Mouse (Mus musculus): ENCODE data around the gene Mphosph9. TPM values are rescaled to one million over a fixed set of nuclear protein-coding genes. Genes with fewer than 3 reads are reported as not detected.

Gene Mphosph9
- polyA plus RNA-seq, 1 experiment = 21.7 TPM

- TF ChIP-seq CTCF (IDR thresholded peaks at IDR 0.05; ENCODE audit: low read depth, low read length) (no peak), POLR2A (IDR thresholded peaks at IDR 0.05; ENCODE audit: insufficient read depth, low read length) (no peak), EP300 (IDR thresholded peaks at IDR 0.05; ENCODE audit: insufficient read depth, low read depth, low read length) (no peak)
- peaks cover 4% of the 10 kb centered on the region for H3K4me1 ChIP-seq (ENCODE audit: control insufficient read depth, insufficient read depth, low read length)
- H3K27ac ChIP-seq (ENCODE audit: insufficient read depth, low read length) = no peak overlapping the region
- no peaks in the 10 kb centered on the region for H3K36me3 ChIP-seq (ENCODE audit: control insufficient read depth, insufficient read depth, low read length, poor library complexity, severe bottlenecking)
- peaks cover 3% of the 10 kb centered on the region; the same call in 1 of the 2 replicates for H3K27me3 ChIP-seq (ENCODE audit: control insufficient read depth, insufficient read depth, low read length, poor library complexity, severe bottlenecking)
- no peak overlapping the region for H3K4me3 ChIP-seq (ENCODE audit: low read depth, low read length)
- no peaks in the 10 kb centered on the region for H3K9me3 ChIP-seq (replicated peaks; ENCODE audit: control insufficient read depth, insufficient read depth, low read length, poor library complexity, severe bottlenecking)
- H3K9ac ChIP-seq (ENCODE audit: low read depth, poor library complexity, severe bottlenecking) = no peak overlapping the region
These were observed 82.9 kb downstream of the Mphosph9 start for GRCm38 (mm10) chr5:124244885-124245284.

GRCm38 (mm10) chr5:124244449-124244848 lies 83.3 kb downstream of the Mphosph9 start:
- TF ChIP-seq EP300 (IDR thresholded peaks at IDR 0.05; ENCODE audit: insufficient read depth, low read depth, low read length) (no peak), POLR2A (IDR thresholded peaks at IDR 0.05; ENCODE audit: insufficient read depth, low read length) (no peak), CTCF (IDR thresholded peaks at IDR 0.05; ENCODE audit: low read depth, low read length) (no peak)
- Histone ChIP-seq H3K4me1 (ENCODE audit: control insufficient read depth, insufficient read depth, low read length) (peaks cover 4% of the 10 kb centered on the region), H3K36me3 (ENCODE audit: control insufficient read depth, insufficient read depth, low read length, poor library complexity, severe bottlenecking) (no peaks in the 10 kb centered on the region), H3K9ac (ENCODE audit: low read depth, poor library complexity, severe bottlenecking) (no peak overlapping the region), H3K27me3 (ENCODE audit: control insufficient read depth, insufficient read depth, low read length, poor library complexity, severe bottlenecking) (peaks cover 3% of the 10 kb centered on the region; the same call in 1 of the 2 replicates), H3K27ac (ENCODE audit: insufficient read depth, low read length) (no peak overlapping the region), H3K4me3 (ENCODE audit: low read depth, low read length) (no peak overlapping the region), H3K9me3 (replicated peaks; ENCODE audit: control insufficient read depth, insufficient read depth, low read length, poor library complexity, severe bottlenecking) (no peaks in the 10 kb centered on the region)

GRCm38 (mm10) chr5:124243236-124243901 lies 84.4 kb downstream of the Mphosph9 start:
- Histone ChIP-seq H3K4me3 (ENCODE audit: low read depth, low read length) (no peak overlapping the region), H3K27me3 (ENCODE audit: control insufficient read depth, insufficient read depth, low read length, poor library complexity, severe bottlenecking) (no peaks in the 10 kb centered on the region), H3K9ac (ENCODE audit: low read depth, poor library complexity, severe bottlenecking) (no peak overlapping the region), H3K27ac (ENCODE audit: insufficient read depth, low read length) (peak overlapping the region; percentile 25; the same call in 1 of the 2 replicates), H3K36me3 (ENCODE audit: control insufficient read depth, insufficient read depth, low read length, poor library complexity, severe bottlenecking) (no peaks in the 10 kb centered on the region), H3K4me1 (ENCODE audit: control insufficient read depth, insufficient read depth, low read length) (peaks cover 4% of the 10 kb centered on the region), H3K9me3 (replicated peaks; ENCODE audit: control insufficient read depth, insufficient read depth, low read length, poor library complexity, severe bottlenecking) (no peaks in the 10 kb centered on the region)
- no peak for TF ChIP-seq EP300 (IDR thresholded peaks at IDR 0.05; ENCODE audit: insufficient read depth, low read depth, low read length)
- no peak for TF ChIP-seq POLR2A (IDR thresholded peaks at IDR 0.05; ENCODE audit: insufficient read depth, low read length)
- no peak for TF ChIP-seq CTCF (IDR thresholded peaks at IDR 0.05; ENCODE audit: low read depth, low read length)

- H3K27me3 ChIP-seq (ENCODE audit: control insufficient read depth, insufficient read depth, low read length, poor library complexity, severe bottlenecking) = no peaks in the 10 kb centered on the region
- no peak overlapping the region for H3K27ac ChIP-seq (ENCODE audit: insufficient read depth, low read length)
- TF ChIP-seq EP300 (IDR thresholded peaks at IDR 0.05; ENCODE audit: insufficient read depth, low read depth, low read length) = no peak
- no peak for TF ChIP-seq POLR2A (IDR thresholded peaks at IDR 0.05; ENCODE audit: insufficient read depth, low read length)
- no peak for TF ChIP-seq CTCF (IDR thresholded peaks at IDR 0.05; ENCODE audit: low read depth, low read length)
- H3K4me1 ChIP-seq (ENCODE audit: control insufficient read depth, insufficient read depth, low read length) = peaks cover 3% of the 10 kb centered on the region
- no peak overlapping the region for H3K4me3 ChIP-seq (ENCODE audit: low read depth, low read length)
- H3K36me3 ChIP-seq (ENCODE audit: control insufficient read depth, insufficient read depth, low read length, poor library complexity, severe bottlenecking) = no peaks in the 10 kb centered on the region
- H3K9ac ChIP-seq (ENCODE audit: low read depth, poor library complexity, severe bottlenecking) = no peak overlapping the region
- no peaks in the 10 kb centered on the region for H3K9me3 ChIP-seq (replicated peaks; ENCODE audit: control insufficient read depth, insufficient read depth, low read length, poor library complexity, severe bottlenecking)
These were observed 85.9 kb downstream of the Mphosph9 start for GRCm38 (mm10) chr5:124241686-124242444.

GRCm38 (mm10) chr5:124240841-124241685 lies 86.7 kb downstream of the Mphosph9 start:
- Histone ChIP-seq H3K27me3 (ENCODE audit: control insufficient read depth, insufficient read depth, low read length, poor library complexity, severe bottlenecking) (no peaks in the 10 kb centered on the region), H3K27ac (ENCODE audit: insufficient read depth, low read length) (no peak overlapping the region), H3K9ac (ENCODE audit: low read depth, poor library complexity, severe bottlenecking) (no peak overlapping the region), H3K4me1 (ENCODE audit: control insufficient read depth, insufficient read depth, low read length) (peaks cover 3% of the 10 kb centered on the region), H3K4me3 (ENCODE audit: low read depth, low read length) (no peak overlapping the region), H3K9me3 (replicated peaks; ENCODE audit: control insufficient read depth, insufficient read depth, low read length, poor library complexity, severe bottlenecking) (no peaks in the 10 kb centered on the region), H3K36me3 (ENCODE audit: control insufficient read depth, insufficient read depth, low read length, poor library complexity, severe bottlenecking) (no peaks in the 10 kb centered on the region)
- TF ChIP-seq CTCF (IDR thresholded peaks at IDR 0.05; ENCODE audit: low read depth, low read length) (no peak), EP300 (IDR thresholded peaks at IDR 0.05; ENCODE audit: insufficient read depth, low read depth, low read length) (no peak), POLR2A (IDR thresholded peaks at IDR 0.05; ENCODE audit: insufficient read depth, low read length) (no peak)

Measured in ES-Bruce4 (cell line).